Mouse (Mus musculus) testis, adult 10 weeks (tissue): Measurements from ENCODE around the gene Opn5. TPM values are rescaled to one million over a fixed set of nuclear protein-coding genes. Genes with fewer than 3 reads are reported as not detected.

Source experiments
- polyA plus RNA-seq: library from polyadenylated mRNA; stranded (reverse); fragments of 350-450 nt; fragmentation: Illumina TruSeq; extraction: RNeasy Lipid Tissue Mini Kit (QIAGEN cat#74804); gene quantifications from one replicate; pipeline ENCODE4 v1.2.3, GENCODE M21; 2014; ENCODE audit warnings: low read depth, low replicate concordance

Opn5 gene
- not detected for polyA plus RNA-seq

DNA sequence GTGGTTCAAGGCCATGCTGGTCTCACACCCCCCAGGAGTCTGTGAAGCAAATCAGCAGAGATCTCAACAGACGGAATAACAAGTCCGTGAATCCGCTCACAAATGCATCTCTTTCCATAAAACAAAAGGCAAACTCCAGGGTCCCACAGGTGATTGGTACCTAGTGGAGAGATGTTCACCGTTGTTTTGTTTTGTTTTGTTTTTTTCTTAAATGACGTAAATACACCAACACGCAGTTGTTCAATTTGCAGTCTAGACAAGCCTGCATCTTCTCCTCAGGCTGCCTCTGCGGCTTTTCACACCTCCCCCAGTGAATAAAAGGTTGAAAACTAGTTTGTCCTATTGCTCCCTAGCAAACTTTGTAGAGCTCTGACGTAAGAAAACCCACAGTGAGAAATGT, at the start of gene Opn5:
Gene Opn5, minus strand, starts transcription at position 101 of the 400 bp plus-strand sequence.

Other genes with a start within 250 kb of the Opn5 start
- 0.17 TPM for gene Adgrf4, start 80.9 kb upstream of the Opn5 start, polyA plus RNA-seq
- gene Adgrf2, start 130.8 kb upstream of the Opn5 start, polyA plus RNA-seq: 0.06 TPM